Mouse (Mus musculus): Measurements from ENCODE around the gene Rrm2. TPM values are rescaled to one million over a fixed set of nuclear protein-coding genes. Genes with fewer than 3 reads are reported as not detected.
"Not testable (repeated sequence)": the region's sequence is repeated elsewhere in the genome, so short reads cannot be mapped to it uniquely, and the experiment has no call there.

Rrm2 gene
- polyA plus RNA-seq, 1 experiment = 5.5 TPM

GRCm38 (mm10) chr12:24736956-24737355 lies 28.9 kb downstream of the Rrm2 start:
- Histone ChIP-seq H3K4me3 (ENCODE audit: control insufficient read depth, low read depth, low read length) (no peak overlapping the region), H3K27me3 (ENCODE audit: control insufficient read depth, insufficient read depth, low read length) (no peaks in the 10 kb centered on the region), H3K4me1 (ENCODE audit: control insufficient read depth, insufficient read depth, low read length) (peaks cover 4% of the 10 kb centered on the region; the same call in 1 of the 2 replicates), H3K36me3 (ENCODE audit: control insufficient read depth, insufficient read depth, low read length) (no peaks in the 10 kb centered on the region), H3K27ac (ENCODE audit: control insufficient read depth, insufficient read depth, low read depth, low read length) (no peak overlapping the region)
- no peak for TF ChIP-seq CTCF (IDR thresholded peaks at IDR 0.05; ENCODE audit: control insufficient read depth, insufficient read depth, insufficient replicate concordance, low read depth, low read length)
- TF ChIP-seq POLR2A (IDR thresholded peaks at IDR 0.05; ENCODE audit: control insufficient read depth, low read depth, low read length) = no peak

GRCm38 (mm10) chr12:24739963-24740362 lies 31.9 kb downstream of the Rrm2 start:
- TF ChIP-seq POLR2A (IDR thresholded peaks at IDR 0.05; ENCODE audit: control insufficient read depth, low read depth, low read length) (no peak), CTCF (IDR thresholded peaks at IDR 0.05; ENCODE audit: control insufficient read depth, insufficient read depth, insufficient replicate concordance, low read depth, low read length) (no peak)
- H3K27me3 ChIP-seq (ENCODE audit: control insufficient read depth, insufficient read depth, low read length) = no peaks in the 10 kb centered on the region
- H3K36me3 ChIP-seq (ENCODE audit: control insufficient read depth, insufficient read depth, low read length) = no peaks in the 10 kb centered on the region
- peaks cover under 1% of the 10 kb centered on the region; the same call in 1 of the 2 replicates for H3K4me1 ChIP-seq (ENCODE audit: control insufficient read depth, insufficient read depth, low read length)
- no peak overlapping the region for H3K27ac ChIP-seq (ENCODE audit: control insufficient read depth, insufficient read depth, low read depth, low read length)
- no peak overlapping the region for H3K4me3 ChIP-seq (ENCODE audit: control insufficient read depth, low read depth, low read length)

- H3K27me3 ChIP-seq (ENCODE audit: control insufficient read depth, insufficient read depth, low read length); H3K36me3 ChIP-seq (ENCODE audit: control insufficient read depth, insufficient read depth, low read length); H3K27ac ChIP-seq (ENCODE audit: control insufficient read depth, insufficient read depth, low read depth, low read length); H3K4me3 ChIP-seq (ENCODE audit: control insufficient read depth, low read depth, low read length); H3K4me1 ChIP-seq (ENCODE audit: control insufficient read depth, insufficient read depth, low read length): not testable (repeated sequence)
These were observed 33.5 kb downstream of the Rrm2 start for GRCm38 (mm10) chr12:24741535-24741934.

GRCm38 (mm10) chr12:24744309-24744708 lies 36.3 kb downstream of the Rrm2 start:
- no peak for TF ChIP-seq CTCF (IDR thresholded peaks at IDR 0.05; ENCODE audit: control insufficient read depth, insufficient read depth, insufficient replicate concordance, low read depth, low read length)
- TF ChIP-seq POLR2A (IDR thresholded peaks at IDR 0.05; ENCODE audit: control insufficient read depth, low read depth, low read length) = no peak
- no peaks in the 10 kb centered on the region for H3K27me3 ChIP-seq (ENCODE audit: control insufficient read depth, insufficient read depth, low read length)
- no peaks in the 10 kb centered on the region for H3K36me3 ChIP-seq (ENCODE audit: control insufficient read depth, insufficient read depth, low read length)
- no peak overlapping the region for H3K27ac ChIP-seq (ENCODE audit: control insufficient read depth, insufficient read depth, low read depth, low read length)
- no peaks in the 10 kb centered on the region for H3K4me1 ChIP-seq (ENCODE audit: control insufficient read depth, insufficient read depth, low read length)
- H3K4me3 ChIP-seq (ENCODE audit: control insufficient read depth, low read depth, low read length) = no peak overlapping the region

GRCm38 (mm10) chr12:24746579-24747296 lies 38.7 kb downstream of the Rrm2 start:
- no peaks in the 10 kb centered on the region for H3K36me3 ChIP-seq (ENCODE audit: control insufficient read depth, insufficient read depth, low read length)
- TF ChIP-seq CTCF (IDR thresholded peaks at IDR 0.05; ENCODE audit: control insufficient read depth, insufficient read depth, insufficient replicate concordance, low read depth, low read length) (no peak), POLR2A (IDR thresholded peaks at IDR 0.05; ENCODE audit: control insufficient read depth, low read depth, low read length) (no peak)
- H3K27ac ChIP-seq (ENCODE audit: control insufficient read depth, insufficient read depth, low read depth, low read length) = no peak overlapping the region
- H3K4me3 ChIP-seq (ENCODE audit: control insufficient read depth, low read depth, low read length) = no peak overlapping the region
- no peaks in the 10 kb centered on the region for H3K27me3 ChIP-seq (ENCODE audit: control insufficient read depth, insufficient read depth, low read length)
- no peaks in the 10 kb centered on the region for H3K4me1 ChIP-seq (ENCODE audit: control insufficient read depth, insufficient read depth, low read length)

- no peaks in the 10 kb centered on the region for H3K36me3 ChIP-seq (ENCODE audit: control insufficient read depth, insufficient read depth, low read length)
- no peak for TF ChIP-seq CTCF (IDR thresholded peaks at IDR 0.05; ENCODE audit: control insufficient read depth, insufficient read depth, insufficient replicate concordance, low read depth, low read length)
- TF ChIP-seq POLR2A (IDR thresholded peaks at IDR 0.05; ENCODE audit: control insufficient read depth, low read depth, low read length) = no peak
- no peak overlapping the region for H3K4me3 ChIP-seq (ENCODE audit: control insufficient read depth, low read depth, low read length)
- H3K27me3 ChIP-seq (ENCODE audit: control insufficient read depth, insufficient read depth, low read length) = no peaks in the 10 kb centered on the region
- H3K27ac ChIP-seq (ENCODE audit: control insufficient read depth, insufficient read depth, low read depth, low read length) = no peak overlapping the region
- H3K4me1 ChIP-seq (ENCODE audit: control insufficient read depth, insufficient read depth, low read length) = no peaks in the 10 kb centered on the region
These were observed 39.3 kb downstream of the Rrm2 start for GRCm38 (mm10) chr12:24747297-24747696.

- Histone ChIP-seq H3K36me3 (ENCODE audit: control insufficient read depth, insufficient read depth, low read length) (no peaks in the 10 kb centered on the region), H3K27ac (ENCODE audit: control insufficient read depth, insufficient read depth, low read depth, low read length) (no peak overlapping the region), H3K27me3 (ENCODE audit: control insufficient read depth, insufficient read depth, low read length) (no peaks in the 10 kb centered on the region), H3K4me3 (ENCODE audit: control insufficient read depth, low read depth, low read length) (no peak overlapping the region), H3K4me1 (ENCODE audit: control insufficient read depth, insufficient read depth, low read length) (no peaks in the 10 kb centered on the region)
- TF ChIP-seq POLR2A (IDR thresholded peaks at IDR 0.05; ENCODE audit: control insufficient read depth, low read depth, low read length) (no peak), CTCF (IDR thresholded peaks at IDR 0.05; ENCODE audit: control insufficient read depth, insufficient read depth, insufficient replicate concordance, low read depth, low read length) (no peak)
These were observed 42.5 kb downstream of the Rrm2 start for GRCm38 (mm10) chr12:24750521-24750920.

GRCm38 (mm10) chr12:24753680-24754079 lies 45.6 kb downstream of the Rrm2 start:
- Histone ChIP-seq H3K27ac (ENCODE audit: control insufficient read depth, insufficient read depth, low read depth, low read length) (no peak overlapping the region), H3K27me3 (ENCODE audit: control insufficient read depth, insufficient read depth, low read length) (no peaks in the 10 kb centered on the region), H3K4me3 (ENCODE audit: control insufficient read depth, low read depth, low read length) (no peak overlapping the region), H3K4me1 (ENCODE audit: control insufficient read depth, insufficient read depth, low read length) (no peaks in the 10 kb centered on the region), H3K36me3 (ENCODE audit: control insufficient read depth, insufficient read depth, low read length) (no peaks in the 10 kb centered on the region)
- no peak for TF ChIP-seq CTCF (IDR thresholded peaks at IDR 0.05; ENCODE audit: control insufficient read depth, insufficient read depth, insufficient replicate concordance, low read depth, low read length)
- no peak for TF ChIP-seq POLR2A (IDR thresholded peaks at IDR 0.05; ENCODE audit: control insufficient read depth, low read depth, low read length)

Measured in testis, adult 2 months (tissue).